Mouse (Mus musculus) G1E (cell line): ENCODE results near the gene Rnf217. TPM values are rescaled to one million over a fixed set of nuclear protein-coding genes. Genes with fewer than 3 reads are reported as not detected.

Experiments
- ATAC-seq: 2 replicates; pipeline ENCODE4 v1.8.0; 2016; ENCODE audit warnings: mild to moderate bottlenecking; ENCODE audit not compliant: insufficient number of reproducible peaks, poor library complexity, low FRiP score, severe bottlenecking; ENCODE audit errors: extremely low read depth
- DNase-seq: peaks from one replicate; pipeline ENCODE4 v3.0.0; 2012; ENCODE audit warnings: low spot score
- H3K27me3 ChIP-seq: 2 replicates; pipeline ENCODE4 v1.6.1; 2012; ENCODE audit warnings: mild to moderate bottlenecking, low read length, inconsistent platforms; ENCODE audit not compliant: insufficient read depth
- H3K36me3 ChIP-seq: replicated peaks from 2 replicates; pipeline ENCODE3; 2012; ENCODE audit warnings: mild to moderate bottlenecking, inconsistent platforms
- H3K4me1 ChIP-seq: 2 replicates; pipeline ENCODE4 v1.6.1; 2012; ENCODE audit warnings: low read depth, low read length, inconsistent platforms, mixed read lengths; ENCODE audit not compliant: insufficient read depth
- H3K4me3 ChIP-seq: 2 replicates; pipeline ENCODE4 v1.5.1; 2012; ENCODE audit warnings: low read depth, mild to moderate bottlenecking, inconsistent platforms, low read length, moderate library complexity, mixed read lengths
- H3K9me3 ChIP-seq: replicated peaks from 2 replicates; pipeline ENCODE4 v1.6.1; 2012; ENCODE audit warnings: inconsistent platforms
- CTCF ChIP-seq: IDR thresholded peaks from 2 replicates; pipeline ENCODE4 v1.5.1; 2012; ENCODE audit warnings: low read depth, low read length, inconsistent platforms, mixed read lengths
- GATA1 ChIP-seq: IDR thresholded peaks from 2 replicates; pipeline ENCODE4 v1.6.1; 2012; ENCODE audit warnings: borderline replicate concordance, low read length, inconsistent platforms, mixed read lengths
- GATA2 ChIP-seq: IDR thresholded peaks from 2 replicates; pipeline ENCODE4 v1.6.1; 2012; ENCODE audit warnings: low read depth, low read length, inconsistent platforms, borderline replicate concordance
- POLR2AphosphoS5 ChIP-seq: IDR thresholded peaks from 2 replicates; pipeline ENCODE4 v1.6.1; 2012; ENCODE audit warnings: low read depth, low read length, inconsistent platforms; ENCODE audit not compliant: insufficient replicate concordance
- TAL1 ChIP-seq: conservative IDR thresholded peaks from 2 replicates; pipeline ENCODE4 v1.6.1; 2012; ENCODE audit warnings: low read depth, low read length, inconsistent platforms, mixed read lengths
- polyA plus RNA-seq: library from polyadenylated mRNA; stranded (reverse); fragments of >175 nt; gene quantifications from 2 replicates; pipeline ENCODE4 v1.2.3, GENCODE M21; 2012
- total RNA-seq, 2 experiments: library from RNA; stranded (forward) in 1 of 2; stranded (reverse) in 1 of 2; fragments of 200-1000 nt in 1 of 2; fragments of >200 nt in 1 of 2; fragmentation: Nextera tagmentation in 1 of 2; gene quantifications; 2 replicates each; pipeline ENCODE4 v1.2.3; 2014 to 2017

Rnf217 gene
- total and polyA plus RNA-seq, 3 experiments: 0.05 TPM; not detected in 2

GRCm38 (mm10) chr10:31444206-31444605 lies 164.8 kb downstream of the Rnf217 start:
- Histone ChIP-seq H3K27me3 (peaks cover 11% of the 10 kb centered on the region), H3K36me3 (no peaks in the 10 kb centered on the region), H3K9me3 (0 out of 2 replicates have a peak, but pooled peaks cover 2% of the 10 kb centered on the region), H3K4me1 (no peaks in the 10 kb centered on the region), H3K4me3 (no peak overlapping the region)
- no peak for DNase-seq
- TF ChIP-seq CTCF (no peak), TAL1 (no peak), POLR2AphosphoS5 (no peak), GATA1 (no peak), GATA2 (no peak)
- no peak for ATAC-seq

Other genes starting within 250 kb of the Rnf217 start
- not detected in 2 replicates for gene Tpd52l1, start 163.2 kb downstream of the Rnf217 start, total RNA-seq (2014; fragmentation: Nextera tagmentation)
- gene Tpd52l1, start 163.2 kb downstream of the Rnf217 start, total RNA-seq (2017): not detected in 2 replicates
- not detected in 2 replicates for gene Tpd52l1, start 163.2 kb downstream of the Rnf217 start, polyA plus RNA-seq